Mouse (Mus musculus) adrenal gland, adult 2 months (tissue): ENCODE results near the gene Acot7. TPM values are rescaled to one million over a fixed set of nuclear protein-coding genes. Genes with fewer than 3 reads are reported as not detected.
A peak's percentile ranks its signal among the peaks of the same experiment; 100 is the strongest.

ENCODE experiments used
- DNase-seq: peaks from one replicate; pipeline ENCODE4 v3.0.0; 2021
- polyA plus RNA-seq: library from polyadenylated mRNA; depleted of rRNA; stranded (reverse); fragments of >200 nt; gene quantifications from 2 replicates; pipeline ENCODE4 v1.2.3, GENCODE M21; 2012
- total RNA-seq, 2 experiments: library from RNA; stranded (reverse); gene quantifications; 2 replicates each; pipeline ENCODE4 v1.2.3; 2021

Gene Acot7
- total and polyA plus RNA-seq, 3 experiments, result 22.1 to 65.0 (median 43.4) TPM

GRCm38 (mm10) chr4:152273621-152274236, 95.8 kb downstream of the Acot7 start, which contains the start of gene Gpr153:
Gpr153 (plus strand) TSS chr4:152274232.
- peak; percentile 56 for DNase-seq

- DNase-seq, result no peak
Measured at GRCm38 (mm10) chr4:152274681-152275131, 96.8 kb downstream of the Acot7 start.

GRCm38 (mm10) chr4:152276389-152277347, 98.7 kb downstream of the Acot7 start:
- no peak for DNase-seq

DNA sequence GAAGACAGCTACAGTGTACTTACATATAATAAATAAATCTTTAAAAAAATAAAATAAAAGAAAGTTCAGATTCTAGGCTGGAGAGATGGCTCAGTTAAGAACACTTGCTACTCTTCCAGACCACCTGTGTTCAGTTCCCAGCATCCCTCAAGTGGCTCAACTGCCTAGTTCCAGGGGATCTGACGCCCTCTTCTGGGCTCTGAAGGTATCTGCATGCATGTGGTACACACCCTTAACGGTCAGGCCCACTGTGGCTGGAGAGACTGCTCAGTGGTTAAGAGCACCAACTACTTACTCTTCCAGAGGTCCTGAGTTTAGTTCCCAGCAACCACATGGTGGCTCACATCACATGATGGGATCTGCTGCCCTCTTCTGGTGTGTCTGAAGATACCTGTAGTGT, 100.0 kb downstream of the Acot7 start:
- DNase-seq, result no peak

DNA sequence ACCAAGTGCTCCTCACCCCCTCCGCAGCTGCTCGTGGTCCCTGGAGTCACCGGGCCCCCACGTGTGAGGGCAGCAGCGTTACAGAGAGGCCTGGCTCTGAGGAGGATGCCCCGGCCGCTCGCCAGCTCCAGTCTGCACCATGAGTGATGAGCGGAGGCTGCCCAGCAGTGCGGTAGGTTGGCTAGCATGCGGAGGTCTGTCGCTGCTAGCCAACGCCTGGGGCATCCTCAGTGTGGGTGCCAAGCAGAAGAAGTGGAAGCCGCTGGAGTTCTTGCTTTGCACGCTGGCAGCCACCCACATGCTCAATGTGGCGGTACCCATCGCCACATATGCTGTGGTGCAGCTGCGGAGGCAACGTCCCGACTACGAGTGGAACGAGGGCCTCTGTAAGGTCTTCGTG, 101.1 kb downstream of the Acot7 start:
- no peak for DNase-seq

- DNase-seq, result no peak
Measured at GRCm38 (mm10) chr4:152281601-152282000, 103.7 kb downstream of the Acot7 start.

DNA sequence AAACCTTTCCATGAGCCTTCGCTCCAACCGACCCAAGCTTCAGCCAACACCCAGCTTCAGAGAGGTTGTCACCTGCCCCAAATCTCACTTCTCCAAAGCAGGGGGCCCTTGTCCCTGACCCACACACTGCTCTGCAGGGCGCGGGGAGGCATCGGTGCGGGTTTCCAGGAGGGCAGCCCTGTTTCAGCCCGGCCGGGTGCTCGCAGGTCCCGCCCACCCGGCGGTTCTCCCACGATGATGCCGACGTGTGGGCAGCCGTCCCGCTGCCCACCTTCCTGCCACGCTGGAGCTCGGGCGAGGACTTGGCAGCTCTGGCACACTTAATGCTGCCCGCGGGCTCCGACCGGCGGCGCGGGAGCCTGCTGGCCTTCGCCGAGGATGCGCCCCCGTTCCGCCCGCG, 104.8 kb downstream of the Acot7 start:
- DNase-seq, result no peak

GRCm38 (mm10) chr4:152283186-152283950, 105.4 kb downstream of the Acot7 start:
- peak; percentile 91 for DNase-seq

- DNase-seq, result peak; percentile 72
Measured at GRCm38 (mm10) chr4:152285505-152285904, 107.6 kb downstream of the Acot7 start.

GRCm38 (mm10) chr4:152286183-152286582, 108.2 kb downstream of the Acot7 start:
- no peak for DNase-seq

DNA sequence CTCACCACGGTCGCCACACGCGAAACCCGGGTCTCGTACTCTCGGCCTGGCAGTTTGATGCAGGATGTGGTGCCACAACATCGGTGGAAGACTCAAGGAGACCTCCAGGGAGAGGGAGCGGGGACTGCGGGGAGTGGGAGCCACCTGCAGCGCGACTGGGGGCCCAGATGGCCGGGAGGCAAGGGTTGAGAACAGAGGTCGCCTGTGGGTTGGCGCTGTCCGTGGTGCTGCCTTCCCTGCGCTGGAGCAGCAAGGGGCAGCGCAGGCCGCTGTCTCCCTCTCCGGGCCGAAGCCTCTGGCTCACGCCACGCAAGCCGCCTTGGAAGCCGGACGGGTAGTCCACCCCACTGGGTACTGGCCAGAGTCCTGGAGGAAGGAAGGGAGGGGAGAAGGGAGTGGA, 109.0 kb downstream of the Acot7 start:
- DNase-seq, result peak; percentile 67

- DNase-seq, result no peak
Measured at GRCm38 (mm10) chr4:152287317-152288120, 109.6 kb downstream of the Acot7 start.

DNA sequence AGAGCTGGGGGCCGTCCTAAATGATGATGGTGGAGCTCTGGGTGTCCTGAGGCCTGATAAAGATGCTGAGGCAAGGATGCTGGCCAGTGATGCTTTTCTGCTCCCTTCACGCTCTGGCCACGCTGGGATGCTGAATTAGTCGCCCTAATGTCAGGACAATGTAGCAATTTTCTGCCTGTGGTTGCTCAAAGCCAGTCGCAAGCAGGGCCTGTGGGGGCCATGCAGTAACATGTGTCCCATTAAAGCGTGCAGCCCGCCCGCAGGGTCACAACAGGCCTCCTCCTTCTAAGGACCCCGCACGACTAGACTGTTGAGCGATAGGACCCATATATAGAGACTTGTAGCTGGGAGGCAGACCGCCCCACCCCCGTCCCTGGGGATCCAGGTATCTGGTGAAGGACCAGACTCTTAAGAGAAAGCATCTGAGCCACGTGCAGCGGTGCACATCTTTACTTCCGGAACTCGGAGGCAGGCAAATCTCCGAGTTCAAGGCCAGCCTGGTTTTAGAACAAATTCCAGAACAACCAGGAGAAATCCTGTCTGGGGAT, 110.5 kb downstream of the Acot7 start:
- no peak for DNase-seq

DNA sequence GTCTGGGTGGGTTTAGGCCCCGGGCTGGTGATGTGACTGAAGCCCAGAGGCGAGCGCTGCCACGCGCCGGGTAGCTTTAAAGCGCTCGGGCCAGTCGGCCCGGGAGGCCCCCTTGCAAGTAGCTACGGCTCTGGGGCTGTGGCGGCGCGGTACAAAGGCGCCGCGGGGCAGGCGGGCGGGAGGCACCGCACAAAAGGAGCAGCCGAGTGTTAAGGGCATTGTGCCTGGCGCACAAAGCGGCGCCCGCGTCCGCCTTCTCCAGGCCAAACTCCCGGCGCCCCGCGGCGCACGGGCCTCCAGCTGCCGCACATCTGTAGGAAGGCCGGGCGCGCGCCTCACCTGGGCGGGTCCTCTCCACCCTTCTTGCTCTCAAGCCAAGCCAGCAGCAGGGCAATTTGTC, 112.5 kb downstream of the Acot7 start:
- no peak for DNase-seq

DNA sequence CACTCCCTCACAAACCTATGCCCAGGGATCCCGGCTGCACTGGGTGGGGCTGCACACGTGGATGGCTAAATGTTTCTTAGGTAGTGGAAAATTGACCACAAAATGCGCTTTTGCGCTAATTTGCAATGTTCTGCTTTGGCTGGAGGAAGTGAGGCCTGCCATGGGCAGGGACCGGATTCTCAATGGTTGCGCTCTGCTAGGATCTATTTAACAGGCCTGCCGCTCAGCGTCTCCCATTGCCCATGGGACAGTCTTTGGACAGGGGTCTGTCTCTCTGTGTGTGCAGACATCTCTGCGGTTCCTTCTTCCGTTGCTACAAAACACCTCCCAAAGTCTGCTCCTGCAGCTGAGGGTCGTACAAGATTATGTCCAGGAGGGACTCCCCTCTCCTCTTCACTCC, 113.1 kb downstream of the Acot7 start:
- DNase-seq, result no peak

- DNase-seq, result no peak
Measured at GRCm38 (mm10) chr4:152291562-152291961, 113.6 kb downstream of the Acot7 start, which contains the start of gene Hes3. Hes3 (minus strand) TSS chr4:152291662.

DNA sequence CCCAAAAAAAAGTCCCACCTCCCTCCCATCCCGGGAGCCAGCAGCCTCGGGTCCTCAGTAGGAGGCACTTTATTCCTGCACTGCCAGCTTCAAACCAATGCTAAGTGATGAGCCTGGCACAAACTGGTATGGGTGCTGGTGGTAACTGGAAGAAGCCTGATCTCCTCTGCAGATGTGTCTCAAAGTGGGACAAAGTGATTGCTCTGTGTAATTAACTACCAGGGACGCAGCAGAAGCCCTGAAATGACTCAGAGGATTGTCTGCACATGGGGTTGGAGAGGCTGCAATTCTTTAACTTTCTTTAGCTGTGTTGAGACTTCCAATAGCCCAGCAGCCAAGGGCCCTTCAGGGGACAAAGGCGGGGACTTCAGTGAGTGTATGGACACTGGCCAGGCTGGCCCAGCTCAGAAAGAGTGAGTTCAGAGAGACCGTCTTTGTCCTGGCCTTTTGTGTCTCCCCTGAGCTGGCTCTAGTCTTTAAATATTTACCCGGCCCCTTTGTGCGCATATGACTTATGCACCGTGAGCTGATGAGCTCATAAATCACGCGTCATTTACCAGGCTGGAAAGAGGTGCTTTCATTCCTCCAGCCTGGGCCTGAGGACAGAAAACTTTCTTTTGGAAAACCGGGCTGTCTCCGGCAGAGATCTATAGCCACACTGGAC, 114.3 kb downstream of the Acot7 start:
- DNase-seq, result no peak

DNA sequence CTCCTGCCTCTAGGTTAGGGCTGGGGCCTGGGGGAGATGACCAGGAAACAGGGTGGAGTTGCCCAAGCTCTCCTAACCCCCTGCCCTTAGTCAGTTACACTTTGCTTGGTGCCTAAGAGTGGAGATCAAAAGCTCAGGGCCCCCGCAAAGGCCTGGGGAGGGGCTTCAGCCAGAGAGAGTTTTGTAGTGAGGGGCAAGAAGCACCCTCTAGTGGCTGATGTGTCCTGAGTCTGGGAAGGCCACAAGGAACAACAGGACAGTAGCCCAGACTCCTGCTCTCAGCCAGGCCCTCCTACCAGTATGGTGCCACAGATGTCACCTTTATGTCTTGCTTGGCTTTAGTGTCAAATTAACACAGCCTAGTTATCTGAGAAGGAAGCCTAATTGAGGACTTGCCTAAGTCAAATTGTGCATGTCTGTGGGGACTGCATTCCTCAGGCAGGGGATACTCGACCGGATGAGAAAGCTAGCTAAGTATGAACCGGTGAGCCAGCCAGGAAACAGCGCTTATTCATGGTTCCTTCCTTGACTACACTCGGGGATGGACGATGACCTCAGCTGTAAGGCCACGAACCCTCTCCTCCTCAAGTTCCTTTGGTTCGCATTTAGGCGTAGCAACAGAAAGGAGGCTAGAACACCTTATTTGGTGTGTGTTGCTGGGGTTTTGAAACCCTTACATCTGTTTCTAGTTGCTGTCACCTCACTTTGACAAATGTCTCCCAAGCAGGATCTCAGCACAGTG, 116.4 kb downstream of the Acot7 start:
- no peak for DNase-seq

GRCm38 (mm10) chr4:152295916-152296315, 118.0 kb downstream of the Acot7 start:
- DNase-seq, result no peak

GRCm38 (mm10) chr4:152296371-152296770, 118.4 kb downstream of the Acot7 start:
- no peak for DNase-seq
